Mouse (Mus musculus): ENCODE measurements around the gene Zbtb16. TPM values are rescaled to one million over a fixed set of nuclear protein-coding genes. Genes with fewer than 3 reads are reported as not detected.
A peak's percentile ranks its signal among the peaks of the same experiment; 100 is the strongest.

The Zbtb16 gene
- total and polyA plus RNA-seq, 3 experiments, result 10.6 to 45.5 (median 20.0) TPM

DNA sequence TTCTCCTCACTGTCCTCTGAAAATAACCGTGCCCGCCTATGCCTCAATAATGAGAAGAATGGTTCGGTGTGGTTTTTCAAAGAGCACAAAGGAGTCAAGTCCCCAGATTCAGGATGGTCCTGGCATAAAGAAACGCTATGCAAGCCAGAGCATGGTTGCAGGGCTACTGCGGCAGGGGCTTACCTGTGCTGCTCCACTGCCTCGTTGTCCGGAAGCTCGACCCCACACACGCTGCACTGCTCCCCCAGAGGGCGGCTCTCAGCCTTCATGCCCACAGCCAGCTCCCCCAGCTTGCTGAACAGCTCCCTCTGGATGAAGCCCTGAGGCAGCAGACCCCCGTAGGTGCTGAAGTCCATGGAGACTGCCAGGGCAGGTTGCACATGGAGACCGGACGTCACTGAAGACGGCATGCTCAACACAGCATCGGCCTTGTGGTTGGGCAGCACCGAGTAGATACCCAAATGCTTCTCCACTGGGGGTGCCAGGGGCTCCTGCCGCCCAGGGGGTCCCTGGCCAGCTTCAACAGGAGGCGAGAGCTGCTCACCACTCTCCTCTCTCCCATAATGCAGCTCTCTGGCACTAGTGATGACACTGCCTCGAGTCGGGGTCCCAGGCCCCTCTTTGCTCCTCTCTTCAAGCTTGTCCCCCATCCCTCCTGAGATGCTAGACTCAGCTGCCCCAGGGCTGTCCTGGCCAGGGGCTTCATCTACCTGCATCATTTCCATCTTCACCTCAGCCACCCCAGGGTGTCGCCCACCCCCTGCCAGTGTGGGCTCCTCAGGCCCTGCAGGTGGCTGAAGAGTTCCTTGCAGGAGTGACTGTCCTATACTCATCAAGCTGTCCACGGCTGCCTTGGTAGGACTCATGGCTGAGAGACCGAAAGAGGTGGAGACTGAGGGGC, 4.2 kb downstream of the Zbtb16 start:
- H3K27me3 ChIP-seq (ENCODE audit: insufficient read depth, low read length), result peaks cover 12% of the 10 kb centered on the region
- ATAC-seq (ENCODE audit: extremely low read depth, insufficient number of reproducible peaks, low FRiP score, poor library complexity, severe bottlenecking) (no peak), DNase-seq (ENCODE audit: low spot score) (no peak)
- peaks cover 81% of the 10 kb centered on the region for H3K4me1 ChIP-seq (ENCODE audit: insufficient read depth, low read depth, low read length)
- H3K36me3 ChIP-seq (replicated peaks), result peaks cover 69% of the 10 kb centered on the region
- no peaks in the 10 kb centered on the region for H3K9me3 ChIP-seq (replicated peaks)
- H3K4me3 ChIP-seq (ENCODE audit: low read depth, low read length), result peak overlapping the region; percentile 63
- TF ChIP-seq CTCF (IDR thresholded peaks at IDR 0.05; ENCODE audit: low read depth, low read length), result no peak
- no peak for TF ChIP-seq GATA1 (IDR thresholded peaks at IDR 0.05; ENCODE audit: borderline replicate concordance, low read length)
- TF ChIP-seq GATA2 (IDR thresholded peaks at IDR 0.05; ENCODE audit: borderline replicate concordance, low read depth, low read length), result no peak
- no peak for TF ChIP-seq TAL1 (conservative IDR thresholded peaks at IDR 0.05; ENCODE audit: low read depth, low read length)
- no peak for TF ChIP-seq POLR2AphosphoS5 (IDR thresholded peaks at IDR 0.05; ENCODE audit: insufficient replicate concordance, low read depth, low read length)

- DNase-seq (ENCODE audit: low spot score) (no peak), ATAC-seq (ENCODE audit: extremely low read depth, insufficient number of reproducible peaks, low FRiP score, poor library complexity, severe bottlenecking) (no peak)
- Histone ChIP-seq H3K4me3 (ENCODE audit: low read depth, low read length) (no peak overlapping the region), H3K9me3 (replicated peaks) (no peaks in the 10 kb centered on the region), H3K27me3 (ENCODE audit: insufficient read depth, low read length) (peaks cover 8% of the 10 kb centered on the region), H3K36me3 (replicated peaks) (peaks cover 83% of the 10 kb centered on the region), H3K4me1 (ENCODE audit: insufficient read depth, low read depth, low read length) (peaks cover 88% of the 10 kb centered on the region)
- TF ChIP-seq TAL1 (conservative IDR thresholded peaks at IDR 0.05; ENCODE audit: low read depth, low read length) (no peak), POLR2AphosphoS5 (IDR thresholded peaks at IDR 0.05; ENCODE audit: insufficient replicate concordance, low read depth, low read length) (no peak)
Measured at GRCm38 (mm10) chr9:48828839-48829238, 7.2 kb downstream of the Zbtb16 start.

GRCm38 (mm10) chr9:48826377-48826889, 9.6 kb downstream of the Zbtb16 start:
- peaks cover 87% of the 10 kb centered on the region for H3K4me1 ChIP-seq (ENCODE audit: insufficient read depth, low read depth, low read length)

GRCm38 (mm10) chr9:48824533-48825130, 11.4 kb downstream of the Zbtb16 start:
- TF ChIP-seq GATA2 (IDR thresholded peaks at IDR 0.05; ENCODE audit: borderline replicate concordance, low read depth, low read length) (no peak), POLR2AphosphoS5 (IDR thresholded peaks at IDR 0.05; ENCODE audit: insufficient replicate concordance, low read depth, low read length) (no peak), GATA1 (IDR thresholded peaks at IDR 0.05; ENCODE audit: borderline replicate concordance, low read length) (no peak), CTCF (IDR thresholded peaks at IDR 0.05; ENCODE audit: low read depth, low read length) (no peak), TAL1 (conservative IDR thresholded peaks at IDR 0.05; ENCODE audit: low read depth, low read length) (no peak)
- peak overlapping the region; percentile 17; the same call in 1 of the 2 replicates for H3K4me3 ChIP-seq (ENCODE audit: low read depth, low read length)

More at GRCm38 (mm10) chr9:48826377-48826889, 9.6 kb downstream of the Zbtb16 start:
- peaks cover 82% of the 10 kb centered on the region for H3K36me3 ChIP-seq (replicated peaks)
- peaks cover under 1% of the 10 kb centered on the region; the same call in 1 of the 2 replicates for H3K27me3 ChIP-seq (ENCODE audit: insufficient read depth, low read length)
- no peaks in the 10 kb centered on the region for H3K9me3 ChIP-seq (replicated peaks)
- no peak for DNase-seq (ENCODE audit: low spot score)
- peak; percentile 55; the same call in 1 of the 2 replicates for ATAC-seq (ENCODE audit: extremely low read depth, insufficient number of reproducible peaks, low FRiP score, poor library complexity, severe bottlenecking)
- H3K4me3 ChIP-seq (ENCODE audit: low read depth, low read length), result peak overlapping the region; percentile 36; the same call in 1 of the 2 replicates
- no peak for TF ChIP-seq GATA2 (IDR thresholded peaks at IDR 0.05; ENCODE audit: borderline replicate concordance, low read depth, low read length)
- TF ChIP-seq POLR2AphosphoS5 (IDR thresholded peaks at IDR 0.05; ENCODE audit: insufficient replicate concordance, low read depth, low read length), result no peak
- no peak for TF ChIP-seq GATA1 (IDR thresholded peaks at IDR 0.05; ENCODE audit: borderline replicate concordance, low read length)
- TF ChIP-seq CTCF (IDR thresholded peaks at IDR 0.05; ENCODE audit: low read depth, low read length), result no peak
- TF ChIP-seq TAL1 (conservative IDR thresholded peaks at IDR 0.05; ENCODE audit: low read depth, low read length), result peak; percentile 38; the same call in 1 of the 2 replicates

GRCm38 (mm10) chr9:48823851-48824250, 12.2 kb downstream of the Zbtb16 start:
- Histone ChIP-seq H3K36me3 (replicated peaks) (peaks cover 81% of the 10 kb centered on the region), H3K27me3 (ENCODE audit: insufficient read depth, low read length) (no peaks in the 10 kb centered on the region), H3K4me1 (ENCODE audit: insufficient read depth, low read depth, low read length) (peaks cover 95% of the 10 kb centered on the region), H3K9me3 (replicated peaks) (no peaks in the 10 kb centered on the region), H3K4me3 (ENCODE audit: low read depth, low read length) (no peak overlapping the region)
- DNase-seq (ENCODE audit: low spot score) (no peak), ATAC-seq (ENCODE audit: extremely low read depth, insufficient number of reproducible peaks, low FRiP score, poor library complexity, severe bottlenecking) (no peak)
- TF ChIP-seq GATA1 (IDR thresholded peaks at IDR 0.05; ENCODE audit: borderline replicate concordance, low read length) (no peak), GATA2 (IDR thresholded peaks at IDR 0.05; ENCODE audit: borderline replicate concordance, low read depth, low read length) (no peak), TAL1 (conservative IDR thresholded peaks at IDR 0.05; ENCODE audit: low read depth, low read length) (no peak), POLR2AphosphoS5 (IDR thresholded peaks at IDR 0.05; ENCODE audit: insufficient replicate concordance, low read depth, low read length) (no peak), CTCF (IDR thresholded peaks at IDR 0.05; ENCODE audit: low read depth, low read length) (no peak)

More at GRCm38 (mm10) chr9:48824533-48825130, 11.4 kb downstream of the Zbtb16 start:
- DNase-seq (ENCODE audit: low spot score) (no peak), ATAC-seq (ENCODE audit: extremely low read depth, insufficient number of reproducible peaks, low FRiP score, poor library complexity, severe bottlenecking) (no peak)
- H3K36me3 ChIP-seq (replicated peaks), result peaks cover 82% of the 10 kb centered on the region
- H3K9me3 ChIP-seq (replicated peaks), result no peaks in the 10 kb centered on the region
- no peaks in the 10 kb centered on the region for H3K27me3 ChIP-seq (ENCODE audit: insufficient read depth, low read length)
- peaks cover 93% of the 10 kb centered on the region for H3K4me1 ChIP-seq (ENCODE audit: insufficient read depth, low read depth, low read length)

DNA sequence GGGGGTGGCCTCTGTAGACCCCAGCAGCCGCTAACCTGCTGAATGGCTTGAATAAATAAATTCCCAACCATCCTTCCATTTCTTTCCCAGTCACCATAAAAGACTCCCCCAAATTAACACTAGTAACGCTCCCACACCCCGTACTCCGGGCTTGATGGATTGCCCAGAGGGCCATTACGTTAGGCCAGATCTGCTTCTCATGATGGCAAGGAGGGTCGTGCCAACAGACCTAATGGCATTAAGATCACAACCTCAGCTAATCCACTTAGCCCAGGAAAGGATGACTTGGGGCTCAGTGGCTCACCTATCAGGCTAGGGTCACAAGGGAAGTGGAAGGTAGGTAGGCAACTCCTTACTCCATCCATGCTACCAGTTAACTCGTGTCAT, 12.7 kb downstream of the Zbtb16 start:
- no peak for ATAC-seq (ENCODE audit: extremely low read depth, insufficient number of reproducible peaks, low FRiP score, poor library complexity, severe bottlenecking)
- H3K4me3 ChIP-seq (ENCODE audit: low read depth, low read length), result no peak overlapping the region
- H3K27me3 ChIP-seq (ENCODE audit: insufficient read depth, low read length), result no peaks in the 10 kb centered on the region
- peaks cover 95% of the 10 kb centered on the region for H3K4me1 ChIP-seq (ENCODE audit: insufficient read depth, low read depth, low read length)
- DNase-seq (ENCODE audit: low spot score), result no peak
- H3K36me3 ChIP-seq (replicated peaks), result peaks cover 80% of the 10 kb centered on the region
- TF ChIP-seq GATA2 (IDR thresholded peaks at IDR 0.05; ENCODE audit: borderline replicate concordance, low read depth, low read length) (no peak), GATA1 (IDR thresholded peaks at IDR 0.05; ENCODE audit: borderline replicate concordance, low read length) (no peak), POLR2AphosphoS5 (IDR thresholded peaks at IDR 0.05; ENCODE audit: insufficient replicate concordance, low read depth, low read length) (no peak), TAL1 (conservative IDR thresholded peaks at IDR 0.05; ENCODE audit: low read depth, low read length) (no peak), CTCF (IDR thresholded peaks at IDR 0.05; ENCODE audit: low read depth, low read length) (no peak)
- no peaks in the 10 kb centered on the region for H3K9me3 ChIP-seq (replicated peaks)
